Mouse (Mus musculus) embryonic facial prominence, embryonic 15.5 days (tissue): Measurements from ENCODE around the gene Pnpla7. TPM values are rescaled to one million over a fixed set of nuclear protein-coding genes. Genes with fewer than 3 reads are reported as not detected.

Experiments used
- ATAC-seq: fragments of 200-750 bp; cut with Nextera tagmentation; 2 replicates; pipeline ENCODE4 v1.8.0; 2017; ENCODE audit warnings: low read depth, moderate TSS enrichment; ENCODE audit not compliant: insufficient number of reproducible peaks, low FRiP score, low TSS enrichment
- H3K27ac ChIP-seq: fragments of 300-500 bp; sonication (generic); replicated peaks from 2 replicates; pipeline ENCODE4 v1.5.1; 2015; ENCODE audit warnings: mild to moderate bottlenecking, inconsistent platforms
- H3K27me3 ChIP-seq: fragments of 300-500 bp; sonication (generic); 2 replicates; pipeline ENCODE4 v1.6.1; 2015; ENCODE audit warnings: inconsistent platforms
- H3K36me3 ChIP-seq: fragments of 300-500 bp; sonication (generic); 2 replicates; pipeline ENCODE4 v1.6.1; 2015; ENCODE audit warnings: mild to moderate bottlenecking, inconsistent platforms
- H3K4me1 ChIP-seq: fragments of 300-500 bp; sonication (generic); 2 replicates; pipeline ENCODE4 v1.6.1; 2015; ENCODE audit warnings: inconsistent platforms
- H3K4me2 ChIP-seq: fragments of 300-500 bp; sonication (generic); replicated peaks from 2 replicates; pipeline ENCODE4 v1.6.1; 2015; ENCODE audit warnings: mild to moderate bottlenecking, inconsistent platforms
- H3K4me3 ChIP-seq: fragments of 300-500 bp; sonication (generic); replicated peaks from 2 replicates; pipeline ENCODE4 v1.5.1; 2015; ENCODE audit warnings: mild to moderate bottlenecking, inconsistent platforms
- H3K9ac ChIP-seq: fragments of 300-500 bp; sonication (generic); 2 replicates; pipeline ENCODE4 v1.6.1; 2015; ENCODE audit warnings: inconsistent platforms
- H3K9me3 ChIP-seq: fragments of 300-500 bp; sonication (generic); replicated peaks from 2 replicates; pipeline ENCODE4 v1.6.1; 2016; ENCODE audit warnings: inconsistent platforms
- WGBS: fragments of 180-500 bp; shearing (Covaris S2); methylation state at CpG from one replicate; pipeline ENCODE4 v1.1.7; 2015; 5-methylcytosine and 5-hydroxymethylcytosine counted together
- polyA plus RNA-seq: library from polyadenylated mRNA; unstranded; fragments of >200 nt; fragmentation: Nextera tagmentation; extraction: Ambion mirVana; gene quantifications from 2 replicates; pipeline ENCODE4 v1.2.1, GENCODE M21; 2015

The Pnpla7 gene
- polyA plus RNA-seq, 1 experiment from 2014 or later, result 9.7 TPM

DNA sequence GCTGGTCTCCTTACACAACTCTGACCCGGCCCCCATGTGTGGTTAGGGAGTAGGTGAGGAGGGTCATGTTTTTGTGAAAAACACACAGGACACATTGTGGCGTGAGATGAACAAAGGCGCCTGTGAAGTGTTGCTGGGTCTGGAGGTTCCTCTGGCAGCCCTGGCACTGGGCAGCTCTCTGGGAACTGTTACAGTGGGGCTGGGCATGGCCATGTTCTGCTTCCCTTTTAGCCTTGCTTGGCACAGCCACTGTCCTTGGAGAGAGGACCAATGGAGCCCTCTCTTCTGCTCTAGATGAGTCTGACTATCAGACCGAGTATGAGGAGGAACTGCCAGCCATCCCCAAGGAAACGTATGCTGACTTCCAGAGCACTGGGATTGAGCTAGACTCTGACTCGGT is 77.3 kb downstream of the Pnpla7 start:
- no peak for ATAC-seq
- peaks cover 11% of the 10 kb centered on the region; the same call in 1 of the 2 replicates for H3K36me3 ChIP-seq
- H3K4me1 ChIP-seq, result peaks cover 19% of the 10 kb centered on the region
- H3K4me3 ChIP-seq, result no peak overlapping the region
- no peak overlapping the region for H3K27ac ChIP-seq
- no peak overlapping the region for H3K4me2 ChIP-seq
- no peaks in the 10 kb centered on the region for H3K9me3 ChIP-seq
- no peaks in the 10 kb centered on the region for H3K27me3 ChIP-seq
- WGBS, result 85% methylated on average over 6 of the region's 6 CpGs
- H3K9ac ChIP-seq, result no peak overlapping the region

DNA sequence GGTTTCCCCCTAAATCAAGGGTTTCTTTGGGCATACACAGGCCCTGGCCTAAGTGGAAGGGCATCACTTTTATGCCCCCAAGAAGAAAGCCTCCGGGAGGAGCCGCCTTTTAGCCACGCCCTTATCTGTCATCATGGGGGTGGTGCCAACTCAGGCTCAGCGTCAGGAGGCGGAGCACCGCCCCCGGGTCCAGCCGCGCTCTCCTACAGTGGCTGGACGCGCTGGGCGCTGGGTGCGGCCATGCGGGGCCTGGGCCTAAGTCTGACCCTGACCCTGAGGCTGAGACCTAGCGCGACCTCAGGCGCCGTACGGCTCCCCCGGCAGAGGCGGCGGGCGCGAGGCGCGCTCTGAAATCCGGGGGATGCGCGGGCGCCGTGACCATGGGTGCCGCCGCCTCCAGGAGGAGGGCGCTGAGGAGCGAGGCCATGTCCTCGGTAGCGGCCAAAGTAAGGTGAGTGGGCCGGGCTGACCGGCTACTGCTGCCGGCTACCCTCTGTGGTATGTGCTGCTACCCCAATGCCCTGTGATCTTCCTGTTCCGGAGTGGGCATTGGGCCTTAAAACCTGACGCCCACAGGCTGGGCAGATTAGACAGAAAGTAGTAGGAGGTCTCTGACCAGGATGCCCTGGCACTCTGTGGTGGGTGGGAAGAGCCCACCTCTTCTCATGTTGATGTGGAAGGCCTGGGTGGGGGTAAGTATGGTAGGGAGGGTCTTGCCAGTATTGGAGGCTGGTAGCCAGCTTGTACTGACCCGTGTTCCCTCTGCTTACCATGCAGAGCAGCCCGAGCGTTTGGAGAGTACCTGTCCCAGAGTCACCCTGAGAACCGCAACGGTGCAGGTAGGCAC is 78.6 kb downstream of the Pnpla7 start, which contains the start of gene Nsmf:
Gene Nsmf (plus strand): TSS at position 135 of the 847 bp plus-strand sequence.
- Histone ChIP-seq H3K27me3 (no peaks in the 10 kb centered on the region), H3K4me3 (peak within 1 kb of the TSS; percentile 84), H3K36me3 (peaks cover 18% of the 10 kb centered on the region; the same call in 1 of the 2 replicates), H3K4me1 (peaks cover 19% of the 10 kb centered on the region), H3K27ac (no peak within 1 kb of the TSS; the same call in 1 of the 2 replicates), H3K4me2 (peak within 1 kb of the TSS; percentile 84), H3K9ac (peak within 1 kb of the TSS; percentile 87), H3K9me3 (no peaks in the 10 kb centered on the region)
- ATAC-seq, result peak; percentile 85
- WGBS, result 5% methylated on average over 47 of the region's 47 CpGs

DNA sequence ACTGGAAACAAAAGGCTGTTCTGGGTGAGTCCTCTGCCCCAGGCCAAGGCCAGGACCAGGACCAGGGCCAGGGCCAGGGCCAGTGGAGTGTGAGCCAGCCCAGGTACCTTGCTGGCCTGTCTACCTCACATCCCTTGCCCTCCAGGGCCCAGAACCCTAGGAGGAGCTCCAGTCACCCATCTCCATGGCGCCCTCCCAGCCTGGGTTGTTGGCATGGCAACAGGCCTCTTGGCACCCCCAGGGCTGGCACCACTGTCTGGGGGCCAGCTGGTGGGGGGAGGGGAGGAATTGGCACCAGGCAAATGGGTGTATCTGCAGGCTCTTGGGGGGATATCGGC is 79.2 kb downstream of the Pnpla7 start:
- H3K4me1 ChIP-seq, result peaks cover 19% of the 10 kb centered on the region
- H3K27ac ChIP-seq, result no peak overlapping the region; the same call in 1 of the 2 replicates
- H3K4me2 ChIP-seq, result peak overlapping the region; percentile 84
- no peak; the same call in 1 of the 2 replicates for ATAC-seq
- 46% methylated on average over 2 of the region's 2 CpGs for WGBS
- H3K4me3 ChIP-seq, result peak overlapping the region; percentile 84
- H3K9me3 ChIP-seq, result no peaks in the 10 kb centered on the region
- peaks cover 23% of the 10 kb centered on the region for H3K36me3 ChIP-seq
- H3K9ac ChIP-seq, result peak overlapping the region; percentile 87
- H3K27me3 ChIP-seq, result no peaks in the 10 kb centered on the region

DNA sequence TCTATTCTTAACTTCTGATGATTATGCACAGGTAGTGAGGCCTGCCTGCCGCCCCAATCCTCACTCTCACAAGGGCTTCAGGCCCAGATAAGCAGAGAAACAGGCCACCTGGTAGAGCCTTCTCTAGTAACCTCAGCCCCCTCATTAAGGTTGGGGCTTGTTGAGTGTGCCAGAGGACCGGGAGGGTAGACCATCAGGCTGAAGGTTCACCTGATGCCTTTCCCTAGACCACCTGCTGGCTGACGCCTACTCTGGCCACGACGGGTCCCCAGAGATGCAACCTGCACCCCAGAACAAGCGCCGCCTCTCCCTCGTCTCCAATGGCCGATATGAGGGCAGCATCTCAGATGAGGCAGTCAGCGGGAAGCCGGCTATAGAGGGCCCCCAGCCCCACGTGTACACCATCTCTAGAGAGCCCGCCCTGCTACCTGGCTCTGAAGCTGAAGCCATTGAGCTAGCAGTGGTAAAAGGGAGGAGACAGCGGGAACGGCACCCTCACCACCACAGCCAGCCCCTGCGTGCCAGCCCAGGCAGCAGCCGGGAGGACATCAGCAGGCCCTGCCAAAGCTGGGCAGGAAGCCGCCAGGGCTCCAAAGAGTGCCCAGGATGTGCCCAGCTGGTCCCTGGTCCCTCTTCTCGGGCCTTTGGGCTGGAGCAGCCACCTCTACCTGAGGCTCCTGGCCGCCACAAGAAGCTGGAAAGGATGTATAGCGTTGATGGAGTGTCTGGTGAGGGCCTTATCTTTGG is 79.7 kb downstream of the Pnpla7 start:
- Histone ChIP-seq H3K36me3 (peaks cover 28% of the 10 kb centered on the region), H3K4me1 (peaks cover 19% of the 10 kb centered on the region), H3K27me3 (no peaks in the 10 kb centered on the region), H3K4me2 (peak overlapping the region; percentile 84), H3K27ac (no peak overlapping the region), H3K4me3 (peak overlapping the region; percentile 84), H3K9me3 (no peaks in the 10 kb centered on the region), H3K9ac (peak overlapping the region; percentile 87; the same call in 1 of the 2 replicates)
- WGBS, result 90% methylated on average over 21 of the region's 21 CpGs
- ATAC-seq, result no peak

DNA sequence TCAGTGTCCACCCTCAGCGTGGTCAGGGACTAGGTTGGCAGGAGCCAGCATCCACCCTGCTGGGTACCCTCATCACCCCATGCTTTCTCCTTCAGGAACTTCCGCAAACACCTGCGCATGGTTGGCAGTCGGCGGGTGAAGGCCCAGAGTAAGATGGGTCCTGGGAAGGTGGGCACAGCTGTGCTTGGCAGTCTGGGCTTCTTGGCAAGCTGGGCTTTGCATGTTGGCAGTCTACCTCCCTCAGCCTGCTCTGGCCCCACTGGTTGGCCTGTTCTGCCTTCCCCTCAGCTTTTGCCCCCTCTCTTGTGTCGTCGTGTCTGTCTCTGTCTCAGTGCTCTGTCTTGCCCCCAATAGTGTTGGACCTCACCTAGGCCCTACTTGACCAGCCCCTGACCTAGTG is 83.1 kb downstream of the Pnpla7 start:
- 89% methylated on average over 7 of the region's 7 CpGs for WGBS
- no peaks in the 10 kb centered on the region for H3K9me3 ChIP-seq
- H3K9ac ChIP-seq, result no peak overlapping the region
- no peak overlapping the region for H3K4me2 ChIP-seq
- peaks cover 17% of the 10 kb centered on the region for H3K4me1 ChIP-seq
- H3K27me3 ChIP-seq, result no peaks in the 10 kb centered on the region
- no peak overlapping the region for H3K4me3 ChIP-seq
- peaks cover 52% of the 10 kb centered on the region for H3K36me3 ChIP-seq
- no peak for ATAC-seq
- H3K27ac ChIP-seq, result no peak overlapping the region

DNA sequence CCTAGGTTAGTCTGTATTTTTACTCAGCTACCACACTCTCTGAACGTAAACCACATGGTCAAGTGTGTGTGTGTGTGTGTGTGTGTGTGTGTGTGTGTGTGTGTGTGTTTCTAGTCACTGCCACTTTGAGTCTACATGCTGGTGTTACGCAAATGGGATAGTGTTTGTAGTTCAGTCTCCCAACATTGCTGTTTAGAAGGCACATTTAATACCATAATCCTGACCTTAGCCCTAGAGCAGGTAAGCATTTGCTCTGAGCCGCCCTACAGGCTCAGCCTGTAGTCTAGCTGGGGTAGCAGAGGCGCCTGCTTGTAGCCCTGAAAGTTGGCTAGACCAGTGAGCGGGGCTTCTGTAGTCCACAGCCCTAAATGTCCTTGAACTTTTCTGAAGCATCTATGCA is 87.7 kb downstream of the Pnpla7 start:
- no peak for ATAC-seq
- 90% methylated on average over 5 of the region's 5 CpGs for WGBS

DNA sequence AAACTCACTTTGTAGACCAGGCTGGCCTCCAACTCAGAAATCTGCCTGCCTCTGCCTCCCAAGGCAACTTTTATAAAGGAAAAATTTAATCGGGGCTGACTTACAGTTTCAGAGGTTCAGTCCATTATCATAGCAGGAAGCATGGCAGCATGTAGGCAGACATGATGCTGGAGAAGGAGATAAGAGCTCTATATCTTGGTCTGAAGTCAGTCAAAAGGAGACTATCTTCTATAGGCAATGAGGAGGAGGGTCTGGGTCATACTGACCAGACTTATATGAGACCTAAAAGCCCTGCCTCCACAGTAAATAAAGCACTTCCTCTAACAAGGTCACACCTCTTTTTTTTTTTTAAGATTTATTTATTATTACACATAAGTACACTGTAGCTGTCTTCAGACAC is 88.5 kb downstream of the Pnpla7 start:
- Histone ChIP-seq H3K4me2 (no peak overlapping the region), H3K27ac (no peak overlapping the region), H3K9ac (no peak overlapping the region), H3K9me3 (no peaks in the 10 kb centered on the region), H3K27me3 (no peaks in the 10 kb centered on the region), H3K4me1 (no peaks in the 10 kb centered on the region), H3K4me3 (no peak overlapping the region), H3K36me3 (peaks cover 35% of the 10 kb centered on the region)
- no peak for ATAC-seq
- WGBS, result 97% methylated on average over 1 of the region's 1 CpGs

More for the DNA sequence above, 87.7 kb downstream of the Pnpla7 start:
- no peaks in the 10 kb centered on the region for H3K27me3 ChIP-seq
- no peak overlapping the region for H3K27ac ChIP-seq
- H3K4me2 ChIP-seq, result no peak overlapping the region
- H3K9ac ChIP-seq, result no peak overlapping the region
- no peak overlapping the region for H3K4me3 ChIP-seq
- no peaks in the 10 kb centered on the region for H3K9me3 ChIP-seq
- peaks cover 40% of the 10 kb centered on the region for H3K36me3 ChIP-seq
- no peaks in the 10 kb centered on the region for H3K4me1 ChIP-seq

DNA sequence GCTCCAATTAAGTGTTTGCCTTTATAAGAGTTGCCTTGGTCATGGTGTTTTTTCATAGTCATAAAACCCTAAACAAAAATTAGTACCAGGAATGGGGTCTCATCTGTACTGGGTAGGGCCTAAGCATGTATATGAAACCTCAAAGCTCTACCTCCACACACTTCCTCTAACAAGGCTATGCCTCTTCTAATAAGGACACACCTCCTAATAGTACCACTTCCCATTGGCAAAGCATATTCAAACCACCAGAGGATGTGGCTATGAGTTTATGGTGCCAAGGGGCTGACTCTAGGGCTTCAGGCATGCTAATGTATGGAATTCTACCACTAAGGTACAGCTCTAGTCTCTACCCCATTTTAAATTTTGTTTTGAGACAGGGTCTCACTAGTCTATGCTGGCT is 89.7 kb downstream of the Pnpla7 start:
- Histone ChIP-seq H3K36me3 (peaks cover 25% of the 10 kb centered on the region; the same call in 1 of the 2 replicates), H3K4me2 (no peak overlapping the region)

DNA sequence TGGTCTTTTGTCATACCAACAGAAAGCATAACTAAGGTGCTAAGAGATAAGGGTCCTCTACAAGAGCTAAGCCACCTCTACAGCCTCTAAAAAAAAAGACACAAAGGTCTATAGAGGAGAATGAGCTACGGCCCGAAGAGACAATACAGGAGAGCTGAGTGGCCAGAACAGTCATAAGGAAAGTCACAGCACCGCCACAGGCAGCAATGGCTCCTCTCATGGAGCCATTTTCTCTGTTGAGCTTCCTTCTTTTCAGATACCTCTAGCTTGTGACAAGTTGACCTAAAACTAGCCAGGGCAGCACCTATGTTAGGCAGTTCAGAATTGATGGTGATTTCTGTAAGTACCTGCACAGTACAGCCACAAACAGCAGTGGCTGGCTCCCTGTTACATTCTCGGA is 90.7 kb downstream of the Pnpla7 start:
- H3K4me2 ChIP-seq, result no peak overlapping the region
- 79% methylated on average over 4 of the region's 4 CpGs for WGBS
- H3K36me3 ChIP-seq, result peaks cover 15% of the 10 kb centered on the region; the same call in 1 of the 2 replicates
- no peaks in the 10 kb centered on the region for H3K27me3 ChIP-seq
- no peaks in the 10 kb centered on the region for H3K9me3 ChIP-seq
- H3K4me3 ChIP-seq, result no peak overlapping the region
- no peak for ATAC-seq
- no peak overlapping the region for H3K9ac ChIP-seq
- no peaks in the 10 kb centered on the region for H3K4me1 ChIP-seq
- H3K27ac ChIP-seq, result no peak overlapping the region

More for the DNA sequence above, 89.7 kb downstream of the Pnpla7 start:
- Histone ChIP-seq H3K27ac (no peak overlapping the region), H3K4me3 (no peak overlapping the region), H3K27me3 (no peaks in the 10 kb centered on the region), H3K4me1 (no peaks in the 10 kb centered on the region), H3K9me3 (no peaks in the 10 kb centered on the region), H3K9ac (no peak overlapping the region)
- no peak for ATAC-seq

DNA sequence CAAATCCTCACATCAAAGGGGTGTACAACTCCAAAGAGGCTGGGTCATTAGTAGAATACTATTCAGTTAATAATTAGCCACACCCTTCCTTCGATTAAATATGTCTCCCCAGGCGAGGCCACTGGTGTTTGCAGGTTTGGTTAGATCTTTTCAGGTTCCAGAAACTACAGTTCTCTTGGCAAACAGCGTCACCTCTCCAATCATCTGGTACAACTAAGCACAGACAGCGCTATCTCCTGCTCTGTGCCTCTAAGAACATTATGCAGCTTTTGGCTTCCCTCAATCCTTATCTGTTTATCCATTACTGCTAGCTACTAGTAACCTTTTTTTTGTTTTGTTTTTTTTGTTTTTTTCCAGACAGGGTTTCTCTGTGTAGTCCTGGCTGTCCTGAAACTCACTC is 93.7 kb downstream of the Pnpla7 start:
- Histone ChIP-seq H3K27ac (no peak overlapping the region), H3K9ac (no peak overlapping the region), H3K4me2 (no peak overlapping the region), H3K4me3 (no peak overlapping the region), H3K9me3 (no peaks in the 10 kb centered on the region), H3K27me3 (no peaks in the 10 kb centered on the region), H3K36me3 (no peaks in the 10 kb centered on the region), H3K4me1 (no peaks in the 10 kb centered on the region)
- 71% methylated on average over 4 of the region's 4 CpGs for whole genome bisulfite sequencing
- ATAC-seq, result no peak

DNA sequence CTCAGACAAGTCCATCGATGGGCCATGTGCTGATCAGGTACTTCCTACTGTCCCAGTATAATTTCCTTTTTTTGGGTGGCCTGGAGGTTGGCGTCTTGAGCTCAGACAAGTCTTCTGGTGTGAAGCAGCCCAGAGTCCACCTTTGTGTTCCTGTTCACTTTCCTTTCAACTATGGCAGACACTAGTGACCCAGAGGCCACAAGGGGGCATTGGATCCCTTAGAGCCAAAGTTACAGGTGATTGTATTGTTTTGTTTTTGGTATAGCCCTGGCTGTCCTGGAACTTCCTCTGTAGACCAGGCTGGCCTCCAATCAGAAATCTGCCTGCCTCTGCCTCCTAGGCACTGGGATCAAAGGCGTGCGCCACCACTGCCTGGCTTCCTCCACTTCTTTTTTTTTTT is 96.6 kb downstream of the Pnpla7 start:
- Histone ChIP-seq H3K9ac (no peak overlapping the region), H3K4me3 (no peak overlapping the region), H3K27me3 (no peaks in the 10 kb centered on the region), H3K4me1 (no peaks in the 10 kb centered on the region), H3K4me2 (no peak overlapping the region), H3K9me3 (no peaks in the 10 kb centered on the region), H3K36me3 (no peaks in the 10 kb centered on the region), H3K27ac (no peak overlapping the region)
- 90% methylated on average over 4 of the region's 4 CpGs for WGBS
- no peak for ATAC-seq
